Mouse (Mus musculus) skeletal muscle tissue, adult 2 months (tissue): ENCODE data around the gene Cttn.

Experiments used
- DNase-seq: peaks from one replicate; pipeline ENCODE4 v3.0.0-alpha.2; 2012; ENCODE audit warnings: low read depth, low spot score

Cttn gene

DNA sequence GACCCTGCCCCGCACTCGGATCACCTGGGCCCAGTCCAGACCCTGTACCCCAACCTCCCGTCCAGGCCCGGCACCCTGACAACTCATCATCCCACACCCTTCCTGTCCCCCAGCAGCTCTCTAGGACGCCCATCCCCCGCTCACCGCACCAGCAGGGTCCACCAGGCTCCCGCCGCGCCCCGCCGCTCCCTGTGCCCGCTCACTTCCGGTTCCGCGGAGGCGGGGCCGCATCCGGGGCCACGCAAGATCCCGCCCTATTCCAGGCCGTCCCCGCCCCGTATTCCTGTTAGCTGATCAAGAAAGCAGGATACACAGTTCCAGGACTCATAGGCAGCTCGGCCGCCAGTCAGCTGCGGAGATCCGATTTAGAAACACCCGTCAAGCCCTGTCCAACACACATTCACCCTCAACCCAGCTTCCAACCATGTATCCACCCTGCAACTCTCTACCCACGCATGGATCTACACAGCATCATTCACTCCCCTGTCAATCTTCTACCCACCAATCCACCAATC is at the start of gene Cttn:
TSS of gene Cttn (minus strand) at position 465 of the 515 bp plus-strand sequence.
- peak; percentile 66 for DNase-seq

DNA sequence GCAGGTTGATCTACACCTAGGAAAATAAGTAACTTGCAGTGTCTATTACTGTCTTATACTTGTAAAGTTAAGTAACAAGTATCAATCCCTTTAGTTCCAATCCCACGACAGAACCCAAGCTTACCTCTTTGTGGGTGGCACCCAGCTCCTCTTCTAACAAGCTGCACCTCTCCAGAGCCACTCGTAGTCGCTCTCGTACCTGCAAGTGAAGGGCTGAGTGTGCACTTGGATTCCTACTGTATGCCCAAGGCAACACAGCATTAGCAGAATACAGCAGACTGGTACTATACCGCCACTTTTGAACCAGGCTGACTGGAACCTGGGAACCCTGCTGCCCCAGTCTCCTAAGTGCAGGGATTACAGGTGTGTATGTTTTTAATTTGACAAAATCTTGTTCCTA is 49.0 kb upstream of the Cttn start:
- DNase-seq = no peak

DNA sequence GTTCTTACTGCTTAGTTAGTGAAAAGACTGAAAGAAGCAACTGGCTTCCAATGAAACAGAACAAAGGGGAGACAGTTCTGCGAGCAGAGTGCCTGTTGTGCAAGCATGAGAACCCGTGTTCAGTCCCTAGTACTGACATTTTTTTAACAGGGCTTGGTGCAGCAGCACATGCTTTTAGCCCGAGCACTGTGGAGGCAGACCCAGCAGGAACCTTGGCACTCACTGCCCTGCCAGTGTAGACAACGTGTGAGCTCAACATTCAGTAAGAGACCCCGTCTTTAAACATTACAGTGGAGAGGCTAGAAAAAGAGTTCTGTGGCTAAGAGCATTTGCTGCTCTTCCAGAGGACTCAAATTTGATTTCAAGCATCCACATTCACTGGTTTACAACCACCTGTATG is 45.9 kb upstream of the Cttn start:
- no peak for DNase-seq

DNA sequence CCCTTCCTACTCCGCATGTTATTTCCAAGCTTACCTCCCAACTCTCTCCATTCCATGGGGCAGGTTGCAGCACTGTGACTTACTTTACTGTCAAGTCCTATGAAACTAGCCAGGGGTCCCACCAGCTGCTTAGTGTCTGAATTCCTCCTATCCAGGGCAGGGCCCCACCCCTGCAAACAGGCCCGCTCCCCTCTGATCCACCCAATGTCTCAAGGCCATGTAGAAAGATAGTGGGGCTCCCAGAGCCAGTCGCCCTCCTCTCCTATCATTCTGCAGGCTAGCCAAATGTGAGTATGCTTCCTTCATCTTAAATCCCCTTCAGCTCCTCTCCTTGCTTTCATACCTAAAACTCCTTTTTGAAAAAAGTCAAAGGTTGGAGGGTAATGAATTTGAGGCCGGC is 38.3 kb upstream of the Cttn start:
- no peak for DNase-seq

DNA sequence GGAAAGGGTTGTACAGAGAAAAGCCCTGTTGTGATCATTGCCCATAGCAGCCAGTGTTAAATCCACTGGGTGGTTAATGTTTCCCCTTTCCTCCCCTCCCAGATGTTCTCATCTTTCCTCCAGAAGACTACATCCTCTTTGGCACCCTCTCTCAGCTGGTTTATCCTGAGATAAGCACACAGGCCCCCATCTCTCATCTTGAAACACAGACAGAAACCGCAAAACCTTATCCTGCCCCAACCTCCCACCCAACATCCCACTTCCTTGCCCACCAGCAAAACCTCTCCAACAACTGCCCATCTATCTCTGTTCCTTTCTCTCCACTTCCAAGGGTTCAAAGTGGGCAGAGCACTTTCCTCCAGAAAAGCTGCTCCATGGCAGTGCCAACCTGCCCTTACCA is 36.0 kb upstream of the Cttn start:
- DNase-seq = no peak

GRCm38 (mm10) chr7:144503959-144504358 is 33.1 kb upstream of the Cttn start:
- DNase-seq = no peak

DNA sequence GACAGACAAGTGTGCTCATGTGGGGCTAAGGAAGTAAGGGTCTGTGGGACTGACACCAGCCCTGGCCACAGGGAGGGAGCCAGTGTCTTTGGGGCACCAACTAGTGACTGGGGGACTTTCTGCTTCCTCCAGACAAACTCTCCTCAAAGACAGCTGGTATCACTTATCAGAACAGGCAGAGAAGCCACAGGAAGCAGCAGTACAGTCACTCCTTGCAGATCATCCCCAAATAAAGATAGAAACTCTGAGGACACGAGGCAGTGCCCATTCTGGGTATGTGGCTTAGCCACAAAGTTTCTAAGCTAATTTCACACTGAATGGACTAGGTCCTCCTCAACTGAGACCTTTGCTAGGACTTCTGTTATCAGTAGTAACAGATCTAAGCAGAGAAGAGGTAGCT is 22.1 kb upstream of the Cttn start:
- DNase-seq = no peak

DNA sequence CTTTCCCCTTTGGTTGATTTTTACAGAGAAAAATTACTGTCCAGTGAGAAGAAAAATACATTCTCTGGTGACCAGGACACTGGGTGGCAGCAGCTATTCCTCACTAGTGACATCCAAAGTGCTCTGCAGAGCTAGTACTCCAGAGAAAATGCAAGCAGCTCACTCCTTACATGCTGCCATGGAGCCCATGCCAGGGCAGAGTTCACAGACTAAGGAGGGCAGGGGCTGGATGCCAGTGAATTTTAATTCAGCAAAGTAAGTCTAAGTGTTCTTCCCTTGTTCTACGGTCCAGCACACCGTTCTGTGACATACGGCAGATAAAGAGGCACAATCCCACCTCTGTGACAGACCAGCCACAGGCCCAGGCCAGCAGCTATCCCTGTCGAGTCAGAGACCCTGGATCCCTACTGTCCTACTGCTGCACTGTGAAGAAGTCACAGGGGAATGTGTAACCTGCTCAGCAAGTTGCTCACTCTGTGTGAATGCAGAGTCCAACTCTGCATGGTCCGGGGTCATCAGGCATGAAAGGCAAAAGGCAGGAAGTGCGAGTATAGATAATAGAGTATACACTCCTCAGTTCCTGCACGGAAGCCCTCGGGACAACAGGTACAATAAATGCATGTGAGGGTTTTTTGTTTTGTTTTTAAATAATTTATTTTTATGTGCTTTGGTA is 19.5 kb upstream of the Cttn start:
- no peak for DNase-seq

GRCm38 (mm10) chr7:144489067-144489774 is 18.4 kb upstream of the Cttn start:
- DNase-seq = no peak

- no peak for DNase-seq
Measured at GRCm38 (mm10) chr7:144480314-144480713, 9.5 kb upstream of the Cttn start.

DNA sequence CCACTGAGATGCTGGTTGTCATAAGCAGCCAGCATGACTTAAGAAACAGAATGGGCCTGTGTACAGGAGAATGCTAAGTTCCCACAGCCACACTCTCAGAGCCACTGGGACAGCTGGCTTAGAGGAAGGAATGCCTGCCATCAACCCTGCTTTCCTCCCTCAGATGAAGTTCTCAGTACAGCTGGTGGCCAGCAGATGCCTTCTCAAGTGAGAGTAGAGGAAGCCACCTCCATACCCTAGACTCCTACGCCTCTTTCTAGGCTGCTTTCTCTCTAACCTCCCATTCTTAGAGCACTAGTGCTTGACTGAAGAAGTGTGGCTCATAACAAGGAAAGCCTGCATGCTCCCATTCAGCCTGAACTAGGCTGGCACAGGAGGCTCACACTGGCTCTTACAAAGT is 8.8 kb upstream of the Cttn start:
- DNase-seq = no peak

GRCm38 (mm10) chr7:144475741-144476140 is 4.9 kb upstream of the Cttn start:
- no peak for DNase-seq

DNA sequence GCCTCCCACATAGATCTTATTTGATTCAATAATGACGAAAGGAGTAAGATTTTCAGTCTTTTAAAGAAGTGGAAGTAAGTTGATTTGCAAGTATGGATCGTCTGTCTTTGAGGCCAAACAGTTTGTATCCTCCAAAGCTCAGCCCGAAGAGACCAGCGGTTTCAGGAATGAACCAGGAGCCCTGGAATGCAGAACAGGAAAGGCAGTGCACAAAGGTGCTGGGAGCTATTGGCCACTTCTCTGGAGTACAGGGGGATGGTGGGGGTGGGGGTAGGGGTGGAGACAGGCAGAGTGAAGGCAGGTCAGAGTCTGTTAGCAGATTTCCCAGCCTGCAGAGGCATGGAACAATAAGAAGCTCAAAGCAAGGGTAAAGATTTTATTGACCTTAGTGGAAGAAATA is 2.7 kb upstream of the Cttn start:
- DNase-seq = no peak

DNA sequence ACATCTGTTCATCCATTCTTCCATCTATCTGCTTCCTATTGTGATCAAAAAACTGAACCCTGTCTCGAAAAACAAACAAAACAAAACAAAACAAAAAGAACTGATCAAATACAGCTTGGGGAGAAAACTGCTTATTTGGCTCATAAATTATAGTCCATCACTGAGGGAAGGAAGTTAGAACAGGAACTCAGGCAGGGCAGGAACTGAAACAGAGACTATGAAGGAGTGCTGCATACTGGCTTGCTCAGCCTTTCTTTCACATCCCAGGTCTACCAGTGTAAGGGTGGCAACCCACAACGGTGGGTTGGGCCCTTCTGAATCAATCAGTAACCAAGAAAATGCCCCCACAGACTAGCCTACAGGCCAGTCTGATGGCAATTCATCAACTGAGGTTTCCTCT is 294 bp upstream of the Cttn start:
- no peak for DNase-seq

DNA sequence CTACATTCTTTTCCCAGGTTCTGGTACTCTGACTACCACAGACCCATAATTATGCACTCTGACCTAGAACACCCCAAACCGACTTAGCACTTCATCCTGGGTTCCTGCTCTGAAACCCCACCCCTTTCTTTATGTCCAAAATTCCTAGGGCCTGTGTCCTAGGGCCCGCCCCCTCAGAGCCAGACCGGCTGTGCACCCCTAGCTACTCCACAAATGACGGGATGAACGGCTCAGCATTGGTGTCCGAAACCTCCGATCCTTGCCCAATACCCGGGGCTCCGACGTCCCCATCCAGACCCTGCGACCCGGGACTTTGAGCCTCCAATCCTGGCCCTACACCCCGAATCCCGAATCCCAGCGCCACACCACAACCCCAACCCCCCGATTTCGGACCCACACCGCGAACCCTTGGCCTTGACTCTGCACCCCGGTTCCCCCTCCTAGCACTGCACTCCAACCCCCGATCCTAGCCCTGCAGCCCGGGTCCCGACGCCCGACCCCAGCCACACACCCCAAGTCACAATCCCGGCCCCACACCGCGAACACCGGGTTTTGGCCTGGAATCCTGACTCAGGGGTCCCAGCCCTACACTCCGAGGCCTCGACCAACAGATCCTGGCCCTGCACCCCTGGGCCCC is 783 bp downstream of the Cttn start:
- DNase-seq = no peak

DNA sequence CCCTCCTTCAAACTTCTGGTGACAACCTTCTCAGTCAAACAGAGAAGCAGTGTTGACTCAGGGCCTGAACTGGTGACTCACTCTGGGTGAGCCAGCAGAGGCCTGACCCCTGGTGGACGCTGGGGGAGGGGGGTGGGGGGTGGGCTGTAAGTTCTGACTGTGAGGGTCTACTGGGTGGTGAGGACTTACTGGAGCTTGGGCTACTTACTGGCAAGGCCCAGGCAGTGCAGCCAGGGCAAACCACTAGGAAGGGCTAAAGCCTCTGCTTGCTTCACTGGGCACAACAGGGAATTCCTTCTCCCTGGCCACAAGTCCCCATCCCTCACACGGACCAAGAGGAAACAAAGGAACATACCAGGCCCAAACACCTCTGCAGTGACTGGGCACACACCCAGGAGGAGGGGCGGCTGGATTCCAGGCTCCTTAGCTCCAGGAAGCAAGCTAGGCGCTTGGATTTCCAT is 1.6 kb downstream of the Cttn start:
- DNase-seq = no peak

DNA sequence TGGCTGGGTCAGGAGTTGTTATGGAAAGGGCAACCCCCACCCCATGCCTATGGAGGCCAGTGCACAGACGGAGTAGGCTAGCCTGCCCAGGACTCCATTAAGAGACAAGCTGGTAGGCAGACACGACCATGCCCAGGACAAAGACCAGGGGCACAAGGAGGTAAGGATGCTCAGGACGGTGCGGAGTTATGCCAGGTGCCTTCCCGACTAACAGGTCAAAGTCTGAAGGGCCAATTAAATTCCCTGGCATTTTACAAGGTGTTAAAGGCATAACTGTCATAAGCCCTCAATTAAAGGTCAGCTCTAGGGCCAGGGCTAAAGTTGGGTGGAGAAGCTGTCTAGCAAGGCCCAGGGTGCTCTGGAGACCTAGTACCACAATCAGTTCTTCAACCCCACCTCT is 2.1 kb downstream of the Cttn start:
- no peak for DNase-seq

GRCm38 (mm10) chr7:144462577-144462976 is 8.2 kb downstream of the Cttn start:
- DNase-seq = no peak

- no peak for DNase-seq
Measured at GRCm38 (mm10) chr7:144461246-144461902, 9.4 kb downstream of the Cttn start.

- no peak for DNase-seq
Measured at GRCm38 (mm10) chr7:144458881-144459280, 11.9 kb downstream of the Cttn start.

- DNase-seq = no peak
Measured at GRCm38 (mm10) chr7:144450661-144451060, 20.1 kb downstream of the Cttn start.
